Mouse (Mus musculus): ENCODE data around the gene Gm10972. TPM values are rescaled to one million over a fixed set of nuclear protein-coding genes. Genes with fewer than 3 reads are reported as not detected.
"Not testable (repeated sequence)": the region's sequence is repeated elsewhere in the genome, so short reads cannot be mapped to it uniquely, and the experiment has no call there.

Gm10972 gene
- polyA plus RNA-seq (2016; fragmentation: Nextera tagmentation; extraction: Ambion mirVana) = not detected in 2 replicates

- H3K9me3 ChIP-seq (replicated peaks); H3K4me3 ChIP-seq; H3K27me3 ChIP-seq (replicated peaks); H3K9ac ChIP-seq; H3K4me2 ChIP-seq; H3K27ac ChIP-seq; H3K4me1 ChIP-seq; H3K36me3 ChIP-seq: not testable (repeated sequence)
- WGBS (ENCODE audit: insufficient replicate concordance) = 76% methylated on average over 2 of the region's 2 CpGs
- ATAC-seq = 0 out of 2 replicates have a peak, but pooled peaks have one; percentile 51
These were observed at the start of gene Gm10972 for GRCm38 (mm10) chr3:94642495-94643162. Gene Gm10972, plus strand, starts transcription at chr3:94643112.

- no peak overlapping the region for H3K4me3 ChIP-seq
- peaks cover 6% of the 10 kb centered on the region; the same call in 1 of the 2 replicates for H3K4me1 ChIP-seq
- no peak overlapping the region for H3K4me2 ChIP-seq
- WGBS (ENCODE audit: insufficient replicate concordance) = 69% methylated on average over 6 of the region's 6 CpGs
- H3K9ac ChIP-seq = no peak overlapping the region
- no peak for ATAC-seq
- 0 out of 2 replicates have a peak, but pooled peaks cover 3% of the 10 kb centered on the region for H3K9me3 ChIP-seq (replicated peaks)
- H3K27ac ChIP-seq = no peak overlapping the region
- H3K36me3 ChIP-seq = no peaks in the 10 kb centered on the region
- H3K27me3 ChIP-seq (replicated peaks) = no peaks in the 10 kb centered on the region
These were observed 47.0 kb upstream of the Gm10972 start for GRCm38 (mm10) chr3:94595871-94596287.

GRCm38 (mm10) chr3:94597224-94597779 lies 45.6 kb upstream of the Gm10972 start:
- Histone ChIP-seq H3K27me3 (replicated peaks) (no peaks in the 10 kb centered on the region), H3K4me1 (peaks cover 6% of the 10 kb centered on the region; the same call in 1 of the 2 replicates), H3K4me3 (no peak overlapping the region), H3K4me2 (no peak overlapping the region), H3K27ac (no peak overlapping the region), H3K9ac (no peak overlapping the region), H3K36me3 (no peaks in the 10 kb centered on the region), H3K9me3 (replicated peaks) (0 out of 2 replicates have a peak, but pooled peaks cover 3% of the 10 kb centered on the region)
- ATAC-seq = no peak
- 19% methylated on average over 3 of the region's 3 CpGs for WGBS (ENCODE audit: insufficient replicate concordance)

- Histone ChIP-seq H3K27ac (no peak overlapping the region), H3K9ac (no peak overlapping the region), H3K9me3 (replicated peaks) (no peaks in the 10 kb centered on the region), H3K4me1 (peaks cover 6% of the 10 kb centered on the region; the same call in 1 of the 2 replicates), H3K4me3 (no peak overlapping the region), H3K36me3 (no peaks in the 10 kb centered on the region), H3K4me2 (no peak overlapping the region), H3K27me3 (replicated peaks) (no peaks in the 10 kb centered on the region)
- ATAC-seq = no peak
- WGBS (ENCODE audit: insufficient replicate concordance) = 3% methylated on average over 4 of the region's 4 CpGs
These were observed 41.0 kb upstream of the Gm10972 start for GRCm38 (mm10) chr3:94601959-94602358.

GRCm38 (mm10) chr3:94609621-94610020 lies 33.3 kb upstream of the Gm10972 start:
- no peak overlapping the region for H3K9ac ChIP-seq
- H3K4me1 ChIP-seq = peaks cover 17% of the 10 kb centered on the region
- no peak overlapping the region for H3K27ac ChIP-seq
- no peak overlapping the region for H3K4me2 ChIP-seq
- ATAC-seq = no peak
- H3K4me3 ChIP-seq = no peak overlapping the region
- 0 out of 2 replicates have a peak, but pooled peaks cover 4% of the 10 kb centered on the region for H3K36me3 ChIP-seq
- 36% methylated on average over 3 of the region's 3 CpGs for WGBS (ENCODE audit: insufficient replicate concordance)
- H3K27me3 ChIP-seq (replicated peaks) = no peaks in the 10 kb centered on the region
- no peaks in the 10 kb centered on the region for H3K9me3 ChIP-seq (replicated peaks)

- WGBS (ENCODE audit: insufficient replicate concordance) = 80% methylated on average over 2 of the region's 2 CpGs
- Histone ChIP-seq H3K27me3 (replicated peaks) (no peaks in the 10 kb centered on the region), H3K9me3 (replicated peaks) (no peaks in the 10 kb centered on the region), H3K9ac (no peak overlapping the region), H3K4me3 (no peak overlapping the region), H3K4me1 (peaks cover 17% of the 10 kb centered on the region), H3K36me3 (peaks cover 9% of the 10 kb centered on the region; the same call in 1 of the 2 replicates), H3K4me2 (no peak overlapping the region), H3K27ac (no peak overlapping the region)
- ATAC-seq = no peak
These were observed 32.3 kb upstream of the Gm10972 start for GRCm38 (mm10) chr3:94610581-94610980.

- Histone ChIP-seq H3K27ac (no peak overlapping the region), H3K27me3 (replicated peaks) (no peaks in the 10 kb centered on the region), H3K36me3 (peaks cover 13% of the 10 kb centered on the region; the same call in 1 of the 2 replicates), H3K4me3 (no peak overlapping the region), H3K9me3 (replicated peaks) (no peaks in the 10 kb centered on the region), H3K4me2 (no peak overlapping the region), H3K4me1 (peaks cover 17% of the 10 kb centered on the region), H3K9ac (no peak overlapping the region)
- 56% methylated on average over 4 of the region's 4 CpGs for WGBS (ENCODE audit: insufficient replicate concordance)
- ATAC-seq = no peak
These were observed 31.6 kb upstream of the Gm10972 start for GRCm38 (mm10) chr3:94611343-94611742.

- no peak for ATAC-seq
- H3K36me3 ChIP-seq = peaks cover 13% of the 10 kb centered on the region; the same call in 1 of the 2 replicates
- H3K4me1 ChIP-seq = peaks cover 17% of the 10 kb centered on the region
- H3K4me2 ChIP-seq = no peak overlapping the region
- H3K9ac ChIP-seq = no peak overlapping the region
- H3K4me3 ChIP-seq = no peak overlapping the region
- no peaks in the 10 kb centered on the region for H3K9me3 ChIP-seq (replicated peaks)
- whole genome bisulfite sequencing (ENCODE audit: insufficient replicate concordance) = 67% methylated on average over 5 of the region's 5 CpGs
- no peaks in the 10 kb centered on the region for H3K27me3 ChIP-seq (replicated peaks)
- H3K27ac ChIP-seq = no peak overlapping the region
These were observed 31.1 kb upstream of the Gm10972 start for GRCm38 (mm10) chr3:94611834-94612233.

- peaks cover 13% of the 10 kb centered on the region; the same call in 1 of the 2 replicates for H3K36me3 ChIP-seq
- H3K4me3 ChIP-seq = no peak overlapping the region
- ATAC-seq = no peak
- H3K27ac ChIP-seq = no peak overlapping the region
- no peaks in the 10 kb centered on the region for H3K27me3 ChIP-seq (replicated peaks)
- H3K9ac ChIP-seq = no peak overlapping the region
- no peaks in the 10 kb centered on the region for H3K9me3 ChIP-seq (replicated peaks)
- 71% methylated on average over 1 of the region's 1 CpGs for WGBS (ENCODE audit: insufficient replicate concordance)
- H3K4me1 ChIP-seq = peaks cover 17% of the 10 kb centered on the region
- H3K4me2 ChIP-seq = no peak overlapping the region
These were observed 30.6 kb upstream of the Gm10972 start for GRCm38 (mm10) chr3:94612274-94612673.

GRCm38 (mm10) chr3:94613258-94613878 lies 29.5 kb upstream of the Gm10972 start:
- no peaks in the 10 kb centered on the region for H3K9me3 ChIP-seq (replicated peaks)
- peaks cover 13% of the 10 kb centered on the region; the same call in 1 of the 2 replicates for H3K36me3 ChIP-seq
- 78% methylated on average over 7 of the region's 7 CpGs for WGBS (ENCODE audit: insufficient replicate concordance)
- H3K27me3 ChIP-seq (replicated peaks) = no peaks in the 10 kb centered on the region
- no peak overlapping the region for H3K4me3 ChIP-seq
- no peak overlapping the region for H3K9ac ChIP-seq
- ATAC-seq = no peak
- H3K4me2 ChIP-seq = no peak overlapping the region
- H3K27ac ChIP-seq = no peak overlapping the region
- H3K4me1 ChIP-seq = peaks cover 25% of the 10 kb centered on the region

- H3K9me3 ChIP-seq (replicated peaks) = no peaks in the 10 kb centered on the region
- ATAC-seq = peak; percentile 22; the same call in 1 of the 2 replicates
- no peaks in the 10 kb centered on the region for H3K27me3 ChIP-seq (replicated peaks)
- H3K9ac ChIP-seq = no peak overlapping the region
- H3K36me3 ChIP-seq = peaks cover 26% of the 10 kb centered on the region
- 45% methylated on average over 4 of the region's 4 CpGs for WGBS (ENCODE audit: insufficient replicate concordance)
- H3K27ac ChIP-seq = no peak overlapping the region
- no peak overlapping the region for H3K4me2 ChIP-seq
- H3K4me1 ChIP-seq = peaks cover 25% of the 10 kb centered on the region
- H3K4me3 ChIP-seq = no peak overlapping the region
These were observed 26.2 kb upstream of the Gm10972 start for GRCm38 (mm10) chr3:94616717-94617116.

All from liver, embryonic 12.5 days (tissue).